Mouse (Mus musculus): ENCODE measurements around the gene Mpped2. TPM values are rescaled to one million over a fixed set of nuclear protein-coding genes. Genes with fewer than 3 reads are reported as not detected.

Mpped2 gene
- polyA plus RNA-seq, 1 experiment from 2014 or later, result 197 TPM

DNA sequence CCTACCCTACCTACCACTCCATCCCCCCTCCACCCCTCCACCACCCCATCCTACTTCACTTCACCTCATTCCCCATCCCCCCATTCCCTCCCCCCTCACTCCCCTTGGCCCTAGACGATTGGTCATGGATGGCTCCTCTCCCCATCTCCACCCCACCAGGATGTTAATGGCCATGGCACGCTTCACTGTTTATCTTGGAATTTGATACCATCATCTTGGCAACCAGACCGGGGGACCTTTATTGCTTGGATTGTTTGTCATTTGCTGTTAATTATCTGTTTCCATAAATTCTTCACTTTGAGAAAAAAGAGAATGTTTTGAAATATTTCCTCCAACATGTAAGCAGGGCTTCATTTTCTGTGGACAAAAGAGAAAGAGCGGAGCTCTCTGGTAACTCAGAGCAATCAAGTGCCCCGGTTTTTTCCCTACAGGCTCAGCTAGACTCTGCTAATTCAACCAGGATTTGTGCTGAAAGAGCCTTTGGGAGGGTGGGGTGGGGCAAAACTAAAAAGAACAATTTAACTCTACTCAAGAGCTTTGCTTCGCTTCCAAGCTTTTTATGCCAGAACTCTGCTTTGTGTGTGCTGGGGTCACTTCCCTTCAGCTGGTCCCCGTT lies 17.9 kb downstream of the Mpped2 start:
- peaks cover 68% of the 10 kb centered on the region for H3K4me1 ChIP-seq
- H3K9me3 ChIP-seq (replicated peaks), result no peaks in the 10 kb centered on the region
- peaks cover 30% of the 10 kb centered on the region for H3K36me3 ChIP-seq (ENCODE audit: poor library complexity, severe bottlenecking)
- H3K27me3 ChIP-seq, result no peaks in the 10 kb centered on the region
- no peak overlapping the region for H3K9ac ChIP-seq
- no peak for ATAC-seq
- no peak overlapping the region for H3K4me2 ChIP-seq
- no peak overlapping the region for H3K4me3 ChIP-seq
- H3K27ac ChIP-seq, result no peak overlapping the region
- 13% methylated on average over 7 of the region's 7 CpGs for WGBS

GRCm38 (mm10) chr2:106711506-106711905 lies 18.4 kb downstream of the Mpped2 start:
- no peaks in the 10 kb centered on the region for H3K27me3 ChIP-seq
- no peak for ATAC-seq
- H3K4me2 ChIP-seq, result no peak overlapping the region
- H3K4me3 ChIP-seq, result no peak overlapping the region
- no peak overlapping the region for H3K27ac ChIP-seq
- WGBS, result 45% methylated on average over 6 of the region's 6 CpGs
- no peak overlapping the region for H3K9ac ChIP-seq
- H3K4me1 ChIP-seq, result peaks cover 68% of the 10 kb centered on the region
- peaks cover 28% of the 10 kb centered on the region for H3K36me3 ChIP-seq (ENCODE audit: poor library complexity, severe bottlenecking)
- H3K9me3 ChIP-seq (replicated peaks), result no peaks in the 10 kb centered on the region

GRCm38 (mm10) chr2:106713151-106713550 lies 20.1 kb downstream of the Mpped2 start:
- ATAC-seq, result no peak
- H3K4me3 ChIP-seq, result no peak overlapping the region
- H3K27ac ChIP-seq, result no peak overlapping the region
- no peak overlapping the region for H3K4me2 ChIP-seq
- no peaks in the 10 kb centered on the region for H3K27me3 ChIP-seq
- H3K36me3 ChIP-seq (ENCODE audit: poor library complexity, severe bottlenecking), result peaks cover 15% of the 10 kb centered on the region
- no peak overlapping the region for H3K9ac ChIP-seq
- 32% methylated on average over 4 of the region's 4 CpGs for WGBS
- H3K4me1 ChIP-seq, result peaks cover 71% of the 10 kb centered on the region
- no peaks in the 10 kb centered on the region for H3K9me3 ChIP-seq (replicated peaks)

- H3K4me1 ChIP-seq, result peaks cover 84% of the 10 kb centered on the region
These were observed 22.8 kb downstream of the Mpped2 start for GRCm38 (mm10) chr2:106715674-106716364.

DNA sequence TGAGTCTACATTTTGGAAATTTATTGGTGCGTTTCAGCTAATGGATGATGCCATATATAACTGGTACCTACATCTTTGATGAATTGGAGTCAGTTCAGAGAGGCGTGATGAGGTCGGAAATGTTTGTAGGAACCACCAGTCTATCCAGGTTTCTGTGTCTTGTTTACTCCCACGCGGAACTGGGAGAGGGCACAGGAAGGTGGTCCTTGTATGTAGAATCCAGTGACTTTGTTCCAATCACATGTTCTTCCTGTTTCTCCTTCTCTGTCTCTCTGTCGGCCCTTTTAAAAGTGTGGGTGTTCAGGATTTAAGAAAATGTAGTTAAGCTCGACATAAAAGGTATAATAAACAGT lies 23.3 kb downstream of the Mpped2 start:
- Histone ChIP-seq H3K4me1 (peaks cover 84% of the 10 kb centered on the region), H3K4me2 (peak overlapping the region; percentile 35; the same call in 1 of the 2 replicates), H3K4me3 (no peak overlapping the region), H3K27ac (no peak overlapping the region; the same call in 1 of the 2 replicates), H3K9ac (no peak overlapping the region), H3K36me3 (ENCODE audit: poor library complexity, severe bottlenecking) (peaks cover 6% of the 10 kb centered on the region; the same call in 1 of the 2 replicates), H3K9me3 (replicated peaks) (no peaks in the 10 kb centered on the region), H3K27me3 (no peaks in the 10 kb centered on the region)
- WGBS, result 70% methylated on average over 7 of the region's 7 CpGs
- ATAC-seq, result no peak; the same call in 1 of the 2 replicates

More at GRCm38 (mm10) chr2:106715674-106716364, 22.8 kb downstream of the Mpped2 start:
- Histone ChIP-seq H3K27me3 (no peaks in the 10 kb centered on the region), H3K4me3 (no peak overlapping the region), H3K36me3 (ENCODE audit: poor library complexity, severe bottlenecking) (peaks cover 6% of the 10 kb centered on the region; the same call in 1 of the 2 replicates), H3K9me3 (replicated peaks) (no peaks in the 10 kb centered on the region), H3K27ac (peak overlapping the region; percentile 33; the same call in 1 of the 2 replicates), H3K4me2 (peak overlapping the region; percentile 35; the same call in 1 of the 2 replicates), H3K9ac (no peak overlapping the region)
- peak; percentile 90 for ATAC-seq
- WGBS, result 12% methylated on average over 10 of the region's 10 CpGs

- Histone ChIP-seq H3K9ac (no peak overlapping the region), H3K27ac (no peak overlapping the region), H3K4me3 (no peak overlapping the region), H3K4me2 (no peak overlapping the region), H3K9me3 (replicated peaks) (no peaks in the 10 kb centered on the region), H3K4me1 (peaks cover 83% of the 10 kb centered on the region), H3K36me3 (ENCODE audit: poor library complexity, severe bottlenecking) (no peaks in the 10 kb centered on the region), H3K27me3 (no peaks in the 10 kb centered on the region)
- 92% methylated on average over 5 of the region's 5 CpGs for WGBS
- ATAC-seq, result no peak
These were observed 25.8 kb downstream of the Mpped2 start for GRCm38 (mm10) chr2:106718888-106719287.

DNA sequence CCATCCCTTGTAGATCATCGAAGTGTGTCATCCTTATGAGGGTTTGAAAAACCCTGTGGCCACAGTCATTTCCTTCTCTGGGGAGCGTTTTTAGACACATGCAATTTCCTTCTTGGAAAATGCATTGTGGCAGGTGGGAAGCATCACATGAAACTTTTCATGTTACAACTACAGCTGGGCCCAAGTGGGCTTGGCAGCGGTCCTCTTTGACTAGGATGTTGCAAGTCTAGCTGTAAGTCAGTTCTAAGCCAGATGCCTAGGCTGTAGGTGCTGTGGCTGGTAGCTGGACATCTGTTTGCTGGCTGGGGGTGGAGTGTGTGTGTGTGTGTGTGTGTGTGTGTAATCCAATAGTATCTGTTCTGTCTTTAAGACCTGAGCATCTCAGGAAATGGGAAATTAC lies 26.4 kb downstream of the Mpped2 start:
- Histone ChIP-seq H3K4me3 (no peak overlapping the region), H3K9ac (no peak overlapping the region), H3K36me3 (ENCODE audit: poor library complexity, severe bottlenecking) (no peaks in the 10 kb centered on the region), H3K27ac (no peak overlapping the region), H3K27me3 (no peaks in the 10 kb centered on the region), H3K9me3 (replicated peaks) (no peaks in the 10 kb centered on the region), H3K4me2 (no peak overlapping the region), H3K4me1 (peaks cover 84% of the 10 kb centered on the region)
- whole genome bisulfite sequencing, result 93% methylated on average over 3 of the region's 3 CpGs
- no peak for ATAC-seq

DNA sequence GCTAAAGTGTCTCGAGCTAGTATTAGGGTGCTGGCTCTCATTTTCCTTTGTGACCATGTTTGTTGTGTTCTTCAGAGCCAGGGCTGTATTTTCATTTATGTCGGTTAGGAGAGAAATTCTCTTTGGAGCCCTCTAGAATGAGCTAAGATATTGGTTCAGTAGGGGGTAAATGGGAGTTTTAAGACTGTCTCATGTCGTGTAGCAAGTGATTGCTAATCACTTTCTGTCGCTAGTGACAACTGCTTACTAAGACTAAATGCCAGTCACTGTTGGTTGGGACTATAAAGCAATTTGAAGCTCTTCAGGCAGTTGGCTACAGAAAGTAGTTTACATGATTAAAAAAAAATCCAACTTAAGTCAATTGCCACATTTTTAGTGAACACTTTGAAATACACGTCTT lies 27.6 kb downstream of the Mpped2 start:
- peak overlapping the region; percentile 42; the same call in 1 of the 2 replicates for H3K27ac ChIP-seq
- H3K36me3 ChIP-seq (ENCODE audit: poor library complexity, severe bottlenecking), result peaks cover 9% of the 10 kb centered on the region
- no peak overlapping the region for H3K4me2 ChIP-seq
- peaks cover 72% of the 10 kb centered on the region for H3K4me1 ChIP-seq
- H3K9ac ChIP-seq, result no peak overlapping the region
- no peaks in the 10 kb centered on the region for H3K27me3 ChIP-seq
- 19% methylated on average over 5 of the region's 5 CpGs for WGBS
- H3K4me3 ChIP-seq, result no peak overlapping the region
- ATAC-seq, result no peak
- no peaks in the 10 kb centered on the region for H3K9me3 ChIP-seq (replicated peaks)

- peaks cover 58% of the 10 kb centered on the region for H3K4me1 ChIP-seq
- no peak overlapping the region for H3K9ac ChIP-seq
- H3K4me3 ChIP-seq, result no peak overlapping the region
- no peaks in the 10 kb centered on the region for H3K9me3 ChIP-seq (replicated peaks)
- no peak for ATAC-seq
- WGBS, result 72% methylated on average over 4 of the region's 4 CpGs
- no peaks in the 10 kb centered on the region for H3K27me3 ChIP-seq
- H3K36me3 ChIP-seq (ENCODE audit: poor library complexity, severe bottlenecking), result peaks cover 23% of the 10 kb centered on the region
- no peak overlapping the region for H3K27ac ChIP-seq
- no peak overlapping the region for H3K4me2 ChIP-seq
These were observed 29.0 kb downstream of the Mpped2 start for GRCm38 (mm10) chr2:106722020-106722419.

DNA sequence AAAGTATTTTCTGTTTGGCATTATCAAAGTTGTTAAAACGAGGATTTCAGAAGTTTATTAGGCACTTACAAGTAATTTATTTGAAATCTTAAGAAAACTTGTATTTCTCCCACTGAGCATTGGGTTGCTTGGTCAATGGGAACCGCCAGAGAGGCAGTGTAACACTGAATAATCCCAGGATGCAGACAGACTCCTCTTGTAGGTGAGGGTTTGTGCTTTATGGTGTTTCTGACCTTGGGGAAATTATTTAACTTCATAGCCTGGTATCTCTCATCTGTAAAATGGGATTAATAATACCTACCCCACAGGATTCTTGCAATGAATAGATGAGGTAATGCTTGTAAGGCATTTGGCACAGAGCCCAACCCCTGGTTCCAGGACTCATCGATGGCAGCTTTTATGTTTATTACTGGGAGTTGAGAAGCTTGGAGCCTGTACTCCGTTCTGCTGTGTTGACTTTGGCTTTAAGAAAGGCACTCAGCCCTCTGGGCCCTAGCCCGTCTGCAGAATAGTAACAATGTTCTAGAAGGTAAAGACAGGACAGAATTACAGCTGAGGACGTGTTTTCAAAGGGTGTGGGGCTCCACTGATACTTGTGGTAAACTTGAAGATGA lies 37.0 kb downstream of the Mpped2 start:
- no peaks in the 10 kb centered on the region for H3K27me3 ChIP-seq
- WGBS, result 41% methylated on average over 6 of the region's 6 CpGs
- no peak; the same call in 1 of the 2 replicates for ATAC-seq

GRCm38 (mm10) chr2:106730608-106731007 lies 37.5 kb downstream of the Mpped2 start:
- Histone ChIP-seq H3K9ac (no peak overlapping the region), H3K27ac (peak overlapping the region; percentile 35; the same call in 1 of the 2 replicates), H3K4me2 (no peak overlapping the region), H3K4me3 (no peak overlapping the region), H3K9me3 (replicated peaks) (no peaks in the 10 kb centered on the region), H3K36me3 (ENCODE audit: poor library complexity, severe bottlenecking) (peaks cover 33% of the 10 kb centered on the region), H3K4me1 (peaks cover 62% of the 10 kb centered on the region), H3K27me3 (no peaks in the 10 kb centered on the region)
- 0 out of 2 replicates have a peak, but pooled peaks have one; percentile 32 for ATAC-seq
- WGBS, result 72% methylated on average over 8 of the region's 8 CpGs

More for the DNA sequence above, 37.0 kb downstream of the Mpped2 start:
- Histone ChIP-seq H3K27ac (peak overlapping the region; percentile 35; the same call in 1 of the 2 replicates), H3K4me1 (peaks cover 56% of the 10 kb centered on the region), H3K9ac (no peak overlapping the region), H3K4me3 (no peak overlapping the region), H3K4me2 (no peak overlapping the region), H3K36me3 (ENCODE audit: poor library complexity, severe bottlenecking) (peaks cover 38% of the 10 kb centered on the region), H3K9me3 (replicated peaks) (no peaks in the 10 kb centered on the region)

DNA sequence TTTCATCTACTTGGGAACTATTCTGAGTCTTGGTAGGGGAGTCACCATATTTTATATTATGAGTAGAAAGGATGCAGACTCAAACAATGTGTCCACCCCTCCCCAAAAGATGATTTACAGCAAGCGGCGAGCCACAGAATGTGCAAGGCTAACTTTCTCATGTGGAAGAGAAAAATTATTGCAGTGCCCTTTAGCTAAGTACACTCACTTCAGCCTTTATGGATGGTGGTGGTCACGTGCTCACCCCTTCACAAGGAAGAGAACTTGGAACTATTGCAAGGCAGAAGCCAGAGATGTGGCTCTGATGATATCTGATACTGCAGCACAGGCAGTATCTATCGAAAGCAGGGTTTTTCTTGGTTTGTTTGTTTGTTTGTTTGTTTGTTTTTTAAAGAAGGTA lies 38.4 kb downstream of the Mpped2 start:
- no peak overlapping the region for H3K27ac ChIP-seq
- no peak for ATAC-seq
- H3K4me2 ChIP-seq, result no peak overlapping the region
- H3K36me3 ChIP-seq (ENCODE audit: poor library complexity, severe bottlenecking), result peaks cover 24% of the 10 kb centered on the region
- H3K4me1 ChIP-seq, result peaks cover 70% of the 10 kb centered on the region
- H3K27me3 ChIP-seq, result no peaks in the 10 kb centered on the region
- no peaks in the 10 kb centered on the region for H3K9me3 ChIP-seq (replicated peaks)
- no peak overlapping the region for H3K9ac ChIP-seq
- 86% methylated on average over 4 of the region's 4 CpGs for WGBS
- no peak overlapping the region for H3K4me3 ChIP-seq

Data from forebrain, embryonic 13.5 days (tissue).